ENCODE assay signal across 14 mouse cellular contexts in genomic region chr3:59080293-59080916, GRCm38 (mm10). TPM values are rescaled to one million over a fixed set of nuclear protein-coding genes. Genes with fewer than 3 reads are reported as not detected.
DNase-seq lines count a peak whose midpoint lies in the region; ATAC-seq lines count a peak whose summit lies in the region.
"Had no signal": no experiment of that assay in that cellular context is flagged by ENCODE, and none has a peak within 500 bp of the region (broad histone marks: within the 10 kb centered on the region; RNA-seq: fewer than 3 reads in every experiment).

No protein-coding gene starts in this region.

- no peaks in the 10 kb centered on the region for H3K27me3 ChIP-seq in hindbrain, embryonic 16.5 days (replicated peaks; ENCODE audit: control insufficient read depth, insufficient read depth, low read length)
- no peaks in the 10 kb centered on the region for H3K27me3 ChIP-seq in hindbrain, embryonic 13.5 days
- no peaks in the 10 kb centered on the region for H3K27me3 ChIP-seq in intestine, embryonic 15.5 days (replicated peaks)
- H3K27me3 ChIP-seq: forebrain, embryonic 12.5 days; liver, embryonic 15.5 days had no signal

- H3K9me3 ChIP-seq in hindbrain, embryonic 16.5 days (ENCODE audit: control insufficient read depth, low read length), result no peaks in the 10 kb centered on the region
- no peaks in the 10 kb centered on the region for H3K9me3 ChIP-seq in hindbrain, embryonic 13.5 days
- H3K9me3 ChIP-seq in intestine, embryonic 15.5 days, result no peaks in the 10 kb centered on the region
- H3K9me3 ChIP-seq: forebrain, embryonic 12.5 days; liver, embryonic 15.5 days had no signal

- ATAC-seq in hindbrain, embryonic 16.5 days, result 0 out of 2 replicates have a peak, but pooled peaks have one; percentile 14
- ATAC-seq in hindbrain, embryonic 13.5 days (ENCODE audit: low FRiP score), result no peak
- ATAC-seq in intestine, embryonic 15.5 days, result peak; percentile 30
- ATAC-seq in activated CD4-positive, CD25-positive, alpha-beta regulatory T cell, adult 4 months, result no peak

- no peak overlapping the region for H3K27ac ChIP-seq in hindbrain, embryonic 16.5 days (ENCODE audit: low read depth, low read length)
- no peak overlapping the region for H3K27ac ChIP-seq in hindbrain, embryonic 13.5 days
- no peak overlapping the region for H3K27ac ChIP-seq in intestine, embryonic 15.5 days
- H3K27ac ChIP-seq: forebrain, embryonic 12.5 days; liver, embryonic 15.5 days had no signal

- H3K4me3 ChIP-seq in hindbrain, embryonic 16.5 days (ENCODE audit: low read length), result no peak overlapping the region
- H3K4me3 ChIP-seq in hindbrain, embryonic 13.5 days, result no peak overlapping the region
- H3K4me3 ChIP-seq in intestine, embryonic 15.5 days (replicated peaks), result no peak overlapping the region
- H3K4me3 ChIP-seq: forebrain, embryonic 12.5 days; liver, embryonic 15.5 days had no signal

- no peak overlapping the region for H3K9ac ChIP-seq in hindbrain, embryonic 16.5 days (ENCODE audit: low read depth, low read length)
- no peak overlapping the region for H3K9ac ChIP-seq in hindbrain, embryonic 13.5 days
- H3K9ac ChIP-seq in intestine, embryonic 15.5 days, result no peak overlapping the region
- H3K9ac ChIP-seq: forebrain, embryonic 12.5 days; liver, embryonic 15.5 days had no signal

- no peak overlapping the region for H3K4me2 ChIP-seq in hindbrain, embryonic 16.5 days (ENCODE audit: low read length)
- no peak overlapping the region for H3K4me2 ChIP-seq in hindbrain, embryonic 13.5 days
- no peak overlapping the region for H3K4me2 ChIP-seq in intestine, embryonic 15.5 days (replicated peaks)
- H3K4me2 ChIP-seq: forebrain, embryonic 12.5 days had no signal

- H3K36me3 ChIP-seq in hindbrain, embryonic 16.5 days (ENCODE audit: control insufficient read depth, insufficient read depth, low read length), result 0 out of 2 replicates have a peak, but pooled peaks cover 3% of the 10 kb centered on the region
- H3K36me3 ChIP-seq in hindbrain, embryonic 13.5 days, result no peaks in the 10 kb centered on the region
- no peaks in the 10 kb centered on the region for H3K36me3 ChIP-seq in intestine, embryonic 15.5 days
- H3K36me3 ChIP-seq: forebrain, embryonic 12.5 days; liver, embryonic 15.5 days had no signal

- H3K4me1 ChIP-seq in hindbrain, embryonic 16.5 days (ENCODE audit: control insufficient read depth, insufficient read depth, low read depth, low read length), result no peaks in the 10 kb centered on the region
- H3K4me1 ChIP-seq in hindbrain, embryonic 13.5 days (replicated peaks), result 0 out of 2 replicates have a peak, but pooled peaks cover 6% of the 10 kb centered on the region
- H3K4me1 ChIP-seq in intestine, embryonic 15.5 days (replicated peaks), result 0 out of 2 replicates have a peak, but pooled peaks cover 5% of the 10 kb centered on the region
- H3K4me1 ChIP-seq: liver, embryonic 15.5 days had no signal

- DNase-seq in 416B (ENCODE audit: low read depth), result peak; percentile 63
- DNase-seq in embryo, embryonic 11 days, result peak; percentile 29
- DNase-seq in thymus, postnatal 36 days, result no peak
- no peak for DNase-seq in thymus, adult 18-20 months
- DNase-seq: heart, adult 11 months; kidney, adult 8-10 months; layer of hippocampus, adult 9-11 months had no signal

- 28% methylated on average over 6 of the region's 6 CpGs for WGBS in hindbrain, embryonic 16.5 days
- WGBS in hindbrain, embryonic 13.5 days, result 28% methylated on average over 6 of the region's 6 CpGs
- WGBS in intestine, embryonic 15.5 days, result 37% methylated on average over 6 of the region's 6 CpGs

RNA-seq across cellular contexts. Expression of gene Gpr171, which starts 21.2 kb away (rescaled TPM):
- polyA plus RNA-seq in hindbrain, embryonic 16.5 days (2015; fragmentation: Nextera tagmentation; extraction: Ambion mirVana), result 0.91 and 1.0 TPM in 2 replicates
- 0.92 and 1.4 TPM in 2 replicates for polyA plus RNA-seq in hindbrain, embryonic 13.5 days (2015; fragmentation: Nextera tagmentation; extraction: Ambion mirVana)
- polyA plus RNA-seq in intestine, embryonic 15.5 days (2015; fragmentation: Nextera tagmentation; extraction: Ambion mirVana), result 0.97 and 1.00 TPM in 2 replicates
- 10 to 100 TPM; 58.4 to 74.6 TPM for polyA plus RNA-seq in activated CD4-positive, CD25-positive, alpha-beta regulatory T cell, adult 4 months (2017; shearing (Covaris generic))
- polyA plus RNA-seq: cortical plate, adult 2 months had no signal

Comparison
In these comparisons a context has a peak if more than half of its experiments do, and no peak if none do; other contexts are left out.
1. ATAC-seq: peak in hindbrain, embryonic 16.5 days (single experiment) and intestine, embryonic 15.5 days (single experiment); none in hindbrain, embryonic 13.5 days (single experiment) and activated CD4-positive, CD25-positive, alpha-beta regulatory T cell, adult 4 months (single experiment).
2. DNase-seq: peak in 416B (single experiment) and embryo, embryonic 11 days (single experiment); none in thymus, postnatal 36 days (0 of 2) and thymus, adult 18-20 months (0 of 2).
3. RNA of gene Gpr171, which starts 21.2 kb away (polyA plus RNA-seq): 58.4 to 74.6 TPM in activated CD4-positive, CD25-positive, alpha-beta regulatory T cell, adult 4 months; 0.97 to 1.00 TPM in intestine, embryonic 15.5 days, 0.92 to 1.4 TPM in hindbrain, embryonic 13.5 days and 0.91 to 1.0 TPM in hindbrain, embryonic 16.5 days; every median in the first group is over 10 times any median in the second.